Mouse (Mus musculus): Measurements from ENCODE around the gene Arfgap1. TPM values are rescaled to one million over a fixed set of nuclear protein-coding genes. Genes with fewer than 3 reads are reported as not detected.

Arfgap1 gene
- polyA plus RNA-seq, 1 experiment from 2014 or later, result 79.1 TPM

DNA sequence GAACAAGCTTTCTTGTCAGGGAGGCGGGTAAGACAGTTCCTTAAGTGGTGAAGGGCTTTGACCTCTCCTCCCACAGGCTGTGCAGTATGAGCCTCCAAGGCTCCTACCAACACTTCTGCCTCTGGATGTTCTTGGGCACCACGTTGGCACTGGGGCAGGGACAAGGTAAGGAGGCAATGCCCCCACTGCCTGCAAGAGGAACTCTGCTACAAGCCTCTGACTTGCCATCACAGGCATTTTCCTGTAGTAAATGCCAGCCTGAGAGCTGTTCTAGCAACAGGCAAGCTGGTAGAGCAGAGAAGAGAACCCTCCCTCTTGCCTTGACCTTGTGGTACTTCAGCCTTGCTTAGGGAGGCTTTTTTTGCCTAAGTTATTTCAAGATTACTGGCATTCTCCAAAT, 19.4 kb downstream of the Arfgap1 start, which contains the start of gene Col20a1:
Gene Col20a1 (plus strand): TSS at position 87 of the 400 bp plus-strand sequence.
- no peaks in the 10 kb centered on the region for H3K9me3 ChIP-seq (ENCODE audit: low read depth, low read length)
- H3K9ac ChIP-seq, result no peak within 1 kb of the TSS
- H3K27me3 ChIP-seq (ENCODE audit: insufficient read depth, low read length), result no peaks in the 10 kb centered on the region
- 64% methylated on average over 2 of the region's 2 CpGs for WGBS
- H3K4me2 ChIP-seq, result no peak within 1 kb of the TSS
- no peak for TF ChIP-seq CTCF (IDR thresholded peaks at IDR 0.05; ENCODE audit: low read depth)
- ATAC-seq (ENCODE audit: insufficient read depth), result no peak
- DNase-seq, result no peak
- no peak within 1 kb of the TSS for H3K4me3 ChIP-seq (ENCODE audit: low read depth, low read length)
- H3K4me1 ChIP-seq (ENCODE audit: insufficient read depth), result no peaks in the 10 kb centered on the region
- no peak within 1 kb of the TSS for H3K27ac ChIP-seq (ENCODE audit: low read depth)
- peaks cover 14% of the 10 kb centered on the region for H3K36me3 ChIP-seq (ENCODE audit: insufficient read depth)

DNA sequence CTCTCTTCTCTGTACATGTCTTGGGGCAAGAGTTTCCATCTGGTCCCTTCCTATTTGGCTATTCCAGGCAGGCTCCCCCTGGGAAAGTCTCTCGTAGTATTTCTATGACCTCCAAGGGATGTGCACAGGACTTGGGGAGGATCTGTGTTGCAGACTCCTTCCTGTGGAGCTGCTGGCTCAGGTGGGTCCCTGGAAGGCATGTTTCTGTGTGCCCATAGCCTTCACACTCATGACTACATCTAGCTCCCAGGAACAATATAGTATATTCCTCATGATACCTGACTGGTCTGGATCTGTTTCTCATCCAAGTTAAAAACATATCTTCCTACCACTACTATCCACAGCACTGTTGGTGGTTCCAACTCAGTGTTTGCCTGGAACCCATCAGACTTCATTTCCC, 20.0 kb downstream of the Arfgap1 start:
- WGBS, result 79% methylated on average over 1 of the region's 1 CpGs

DNA sequence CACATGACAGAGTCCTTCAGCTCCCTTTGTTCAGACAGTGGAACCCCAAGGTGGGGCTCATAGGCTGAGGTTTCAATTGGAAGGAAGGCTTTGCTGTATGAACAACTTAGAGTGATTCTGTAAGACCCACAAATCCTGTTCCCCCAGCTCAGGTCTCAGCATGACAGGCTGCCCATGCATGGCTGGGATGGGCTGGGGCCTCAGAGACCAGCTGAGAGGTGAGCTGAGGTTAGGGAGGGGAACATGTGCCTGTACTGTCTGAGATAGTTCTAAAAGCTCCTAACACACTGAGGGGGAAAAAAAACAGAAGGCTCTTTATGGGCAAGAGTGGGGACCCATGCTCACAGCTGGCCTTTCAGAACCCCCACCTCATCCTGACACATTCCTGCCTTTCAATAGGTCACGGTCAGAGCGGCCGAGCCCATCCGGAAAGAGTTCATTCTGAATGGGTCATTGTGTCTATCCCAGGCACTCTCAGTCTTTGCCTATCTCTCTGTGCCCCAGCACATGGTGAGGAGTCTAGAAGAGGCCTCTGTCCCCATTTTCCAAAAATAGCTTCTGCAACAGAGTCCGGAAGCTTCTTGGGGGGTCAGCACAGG, 20.5 kb downstream of the Arfgap1 start:
- ATAC-seq (ENCODE audit: insufficient read depth), result 0 out of 2 replicates have a peak, but pooled peaks have one; percentile 29
- H3K9me3 ChIP-seq (ENCODE audit: low read depth, low read length), result no peaks in the 10 kb centered on the region

More for the DNA sequence above, 20.0 kb downstream of the Arfgap1 start:
- no peak overlapping the region for H3K9ac ChIP-seq
- no peaks in the 10 kb centered on the region for H3K4me1 ChIP-seq (ENCODE audit: insufficient read depth)
- no peak overlapping the region for H3K4me2 ChIP-seq
- ATAC-seq (ENCODE audit: insufficient read depth), result 0 out of 2 replicates have a peak, but pooled peaks have one; percentile 6
- H3K27ac ChIP-seq (ENCODE audit: low read depth), result no peak overlapping the region
- no peak for TF ChIP-seq CTCF (IDR thresholded peaks at IDR 0.05; ENCODE audit: low read depth)
- H3K4me3 ChIP-seq (ENCODE audit: low read depth, low read length), result no peak overlapping the region
- H3K27me3 ChIP-seq (ENCODE audit: insufficient read depth, low read length), result no peaks in the 10 kb centered on the region
- peaks cover 8% of the 10 kb centered on the region for H3K36me3 ChIP-seq (ENCODE audit: insufficient read depth)
- H3K9me3 ChIP-seq (ENCODE audit: low read depth, low read length), result no peaks in the 10 kb centered on the region
- DNase-seq, result no peak

GRCm38 (mm10) chr2:180988347-180988913, 21.4 kb downstream of the Arfgap1 start:
- no peaks in the 10 kb centered on the region for H3K9me3 ChIP-seq (ENCODE audit: low read depth, low read length)
- ATAC-seq (ENCODE audit: insufficient read depth) (no peak), DNase-seq (no peak)
- no peak overlapping the region for H3K9ac ChIP-seq
- H3K4me2 ChIP-seq, result no peak overlapping the region
- H3K4me1 ChIP-seq (ENCODE audit: insufficient read depth), result no peaks in the 10 kb centered on the region
- TF ChIP-seq CTCF (IDR thresholded peaks at IDR 0.05; ENCODE audit: low read depth), result 0 out of 2 replicates have a peak, but pooled peaks have one; percentile 13
- 63% methylated on average over 3 of the region's 3 CpGs for WGBS
- H3K27me3 ChIP-seq (ENCODE audit: insufficient read depth, low read length), result no peaks in the 10 kb centered on the region
- H3K36me3 ChIP-seq (ENCODE audit: insufficient read depth), result no peaks in the 10 kb centered on the region
- H3K4me3 ChIP-seq (ENCODE audit: low read depth, low read length), result no peak overlapping the region
- no peak overlapping the region for H3K27ac ChIP-seq (ENCODE audit: low read depth)

More for the DNA sequence above, 20.5 kb downstream of the Arfgap1 start:
- 70% methylated on average over 5 of the region's 5 CpGs for WGBS
- Histone ChIP-seq H3K9ac (no peak overlapping the region), H3K4me3 (ENCODE audit: low read depth, low read length) (no peak overlapping the region), H3K27ac (ENCODE audit: low read depth) (no peak overlapping the region), H3K36me3 (ENCODE audit: insufficient read depth) (peaks cover 3% of the 10 kb centered on the region; the same call in 1 of the 2 replicates), H3K27me3 (ENCODE audit: insufficient read depth, low read length) (no peaks in the 10 kb centered on the region), H3K4me1 (ENCODE audit: insufficient read depth) (no peaks in the 10 kb centered on the region), H3K4me2 (no peak overlapping the region)
- no peak for TF ChIP-seq CTCF (IDR thresholded peaks at IDR 0.05; ENCODE audit: low read depth)
- DNase-seq, result no peak

GRCm38 (mm10) chr2:180988948-180989347, 21.9 kb downstream of the Arfgap1 start:
- DNase-seq, result no peak
- H3K9ac ChIP-seq, result no peak overlapping the region
- no peak overlapping the region for H3K27ac ChIP-seq (ENCODE audit: low read depth)
- ATAC-seq (ENCODE audit: insufficient read depth), result no peak
- no peak for TF ChIP-seq CTCF (IDR thresholded peaks at IDR 0.05; ENCODE audit: low read depth)
- H3K4me1 ChIP-seq (ENCODE audit: insufficient read depth), result no peaks in the 10 kb centered on the region
- H3K9me3 ChIP-seq (ENCODE audit: low read depth, low read length), result no peaks in the 10 kb centered on the region
- 61% methylated on average over 1 of the region's 1 CpGs for WGBS
- no peaks in the 10 kb centered on the region for H3K36me3 ChIP-seq (ENCODE audit: insufficient read depth)
- no peak overlapping the region for H3K4me2 ChIP-seq
- no peaks in the 10 kb centered on the region for H3K27me3 ChIP-seq (ENCODE audit: insufficient read depth, low read length)
- no peak overlapping the region for H3K4me3 ChIP-seq (ENCODE audit: low read depth, low read length)

DNA sequence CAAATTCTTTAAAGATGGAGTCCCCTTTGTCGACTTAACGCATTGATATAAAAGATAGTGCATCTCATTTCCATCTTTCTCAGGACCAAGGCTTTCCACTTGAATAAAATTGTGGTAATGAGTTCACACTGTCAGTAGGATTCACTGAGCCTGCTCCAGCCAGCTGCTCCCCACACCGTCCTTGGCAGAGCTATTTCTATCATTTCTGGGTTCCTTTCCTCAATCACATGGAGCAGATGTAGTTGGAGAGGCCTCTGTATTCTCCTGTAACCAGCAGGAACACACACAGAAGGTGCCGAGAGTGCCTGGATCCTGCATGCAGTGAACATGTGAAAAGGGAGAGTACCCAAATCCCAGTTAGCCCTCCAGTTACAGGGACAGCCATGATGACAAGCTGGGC, 23.3 kb downstream of the Arfgap1 start:
- no peak for DNase-seq
- Histone ChIP-seq H3K4me3 (ENCODE audit: low read depth, low read length) (no peak overlapping the region), H3K4me1 (ENCODE audit: insufficient read depth) (no peaks in the 10 kb centered on the region), H3K9ac (no peak overlapping the region), H3K9me3 (ENCODE audit: low read depth, low read length) (no peaks in the 10 kb centered on the region), H3K4me2 (no peak overlapping the region), H3K36me3 (ENCODE audit: insufficient read depth) (no peaks in the 10 kb centered on the region), H3K27ac (ENCODE audit: low read depth) (no peak overlapping the region), H3K27me3 (ENCODE audit: insufficient read depth, low read length) (no peaks in the 10 kb centered on the region)
- ATAC-seq (ENCODE audit: insufficient read depth), result no peak
- no peak for TF ChIP-seq CTCF (IDR thresholded peaks at IDR 0.05; ENCODE audit: low read depth)
- 72% methylated on average over 4 of the region's 4 CpGs for WGBS

DNA sequence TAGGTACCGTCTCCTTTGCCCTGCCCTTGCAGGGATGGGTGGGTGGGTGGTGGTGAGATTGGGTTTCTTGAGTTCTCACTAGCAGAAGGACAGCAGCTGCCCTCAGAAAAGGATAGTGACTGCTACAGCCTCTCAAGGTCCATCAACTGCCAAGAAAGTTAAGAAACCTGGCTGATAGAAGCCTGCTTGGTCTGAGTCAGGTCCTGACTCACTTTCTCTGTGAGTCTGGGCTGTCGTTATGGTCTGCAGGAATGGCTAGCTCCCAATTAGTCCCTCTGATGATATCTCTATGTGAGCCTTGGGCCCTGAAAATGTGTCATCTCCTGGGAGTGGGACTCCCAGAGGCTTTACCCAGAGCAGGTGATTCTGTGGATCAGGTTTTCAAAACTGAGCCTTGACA, 27.3 kb downstream of the Arfgap1 start:
- 81% methylated on average over 2 of the region's 2 CpGs for WGBS
- Histone ChIP-seq H3K9me3 (ENCODE audit: low read depth, low read length) (no peaks in the 10 kb centered on the region), H3K9ac (no peak overlapping the region), H3K36me3 (ENCODE audit: insufficient read depth) (no peaks in the 10 kb centered on the region), H3K27ac (ENCODE audit: low read depth) (no peak overlapping the region), H3K4me3 (ENCODE audit: low read depth, low read length) (no peak overlapping the region), H3K4me2 (no peak overlapping the region), H3K4me1 (ENCODE audit: insufficient read depth) (no peaks in the 10 kb centered on the region), H3K27me3 (ENCODE audit: insufficient read depth, low read length) (no peaks in the 10 kb centered on the region)
- ATAC-seq (ENCODE audit: insufficient read depth) (no peak), DNase-seq (no peak)
- TF ChIP-seq CTCF (IDR thresholded peaks at IDR 0.05; ENCODE audit: low read depth), result no peak
